Mouse (Mus musculus): ENCODE data around the gene Babam2. TPM values are rescaled to one million over a fixed set of nuclear protein-coding genes. Genes with fewer than 3 reads are reported as not detected.
"Not testable (repeated sequence)": the region's sequence is repeated elsewhere in the genome, so short reads cannot be mapped to it uniquely, and the experiment has no call there.

Gene Babam2
- total RNA-seq, 2 experiments from 2014 or later, result 39.5 to 41.2 TPM

DNA sequence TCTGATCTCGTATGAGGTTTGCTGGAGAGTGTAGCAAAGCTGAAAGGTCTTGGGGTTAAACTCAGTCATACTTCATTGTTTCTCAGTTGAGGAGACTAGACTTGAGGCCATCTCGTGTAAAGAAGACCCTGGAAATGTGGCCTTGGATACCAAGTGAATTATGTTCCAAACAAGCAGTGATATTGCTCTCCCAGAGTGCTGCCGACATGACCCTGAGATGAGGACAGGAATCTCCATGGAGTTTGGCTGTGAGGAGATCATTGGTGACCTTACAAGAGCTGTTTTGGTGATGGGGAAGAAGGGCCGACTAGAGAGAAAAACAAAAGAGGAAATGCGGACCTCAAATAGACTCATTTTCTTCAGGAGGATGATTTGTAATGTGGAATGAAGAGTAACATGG, 130.4 kb downstream of the Babam2 start:
- DNase-seq (ENCODE audit: low spot score in 2 of 2), result no peak

- no peak for DNase-seq (ENCODE audit: low spot score in 2 of 2)
Measured at GRCm38 (mm10) chr5:31828747-31829146, 131.3 kb downstream of the Babam2 start.

GRCm38 (mm10) chr5:31829588-31829987, 132.1 kb downstream of the Babam2 start:
- DNase-seq (ENCODE audit: low spot score in 2 of 2), result no peak

- DNase-seq (ENCODE audit: low spot score in 2 of 2), result no peak
Measured at GRCm38 (mm10) chr5:31831587-31831986, 134.1 kb downstream of the Babam2 start.

DNA sequence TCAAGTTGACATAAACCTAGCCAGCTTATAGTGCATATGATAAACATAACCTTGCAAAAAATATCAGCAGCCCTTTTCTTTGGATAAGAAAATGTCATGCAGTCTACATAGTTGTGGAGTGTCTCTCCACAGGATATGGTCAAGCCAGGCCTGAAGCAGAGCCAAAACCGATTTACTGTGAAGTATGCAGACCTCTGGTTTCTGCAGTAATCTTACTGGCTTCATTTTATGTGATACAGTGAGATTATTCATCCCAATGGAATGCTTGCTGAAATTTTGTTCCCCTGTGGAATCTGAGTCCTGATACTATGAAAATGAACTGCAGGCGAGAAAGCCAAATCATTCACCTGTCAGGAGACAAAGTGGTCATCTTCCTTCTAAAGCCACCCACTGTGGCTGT, 138.2 kb downstream of the Babam2 start:
- no peak for DNase-seq (ENCODE audit: low spot score in 2 of 2)

- no peak for DNase-seq (ENCODE audit: low spot score in 2 of 2)
Measured at GRCm38 (mm10) chr5:31839973-31840372, 142.5 kb downstream of the Babam2 start.

- no peak for DNase-seq (ENCODE audit: low spot score in 2 of 2)
Measured at GRCm38 (mm10) chr5:31840406-31840805, 142.9 kb downstream of the Babam2 start.

- no peak for DNase-seq (ENCODE audit: low spot score in 2 of 2)
Measured at GRCm38 (mm10) chr5:31844856-31845255, 147.4 kb downstream of the Babam2 start.

- no peak for DNase-seq (ENCODE audit: low spot score in 2 of 2)
Measured at GRCm38 (mm10) chr5:31846971-31847370, 149.5 kb downstream of the Babam2 start.

DNA sequence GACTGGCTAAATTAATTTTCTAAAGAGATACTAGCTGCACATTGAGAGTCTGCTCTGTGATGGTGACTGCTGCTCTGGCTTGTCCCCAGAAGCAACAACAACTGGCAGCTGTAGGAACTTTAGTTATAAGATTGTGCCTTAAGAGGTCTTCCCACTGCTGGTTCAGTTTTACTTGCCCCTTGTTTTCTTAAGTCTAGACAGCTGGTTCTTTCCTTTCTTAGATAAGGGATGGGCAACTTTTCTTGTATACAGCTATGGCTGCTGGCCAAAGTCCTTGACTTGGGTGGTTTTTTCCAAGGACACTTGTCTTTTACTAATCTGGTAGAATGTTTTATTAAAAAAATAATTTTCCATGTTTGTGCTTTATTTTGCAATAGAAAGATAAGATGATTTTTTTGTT, 151.5 kb downstream of the Babam2 start:
- DNase-seq (ENCODE audit: low spot score in 2 of 2), result no peak

DNA sequence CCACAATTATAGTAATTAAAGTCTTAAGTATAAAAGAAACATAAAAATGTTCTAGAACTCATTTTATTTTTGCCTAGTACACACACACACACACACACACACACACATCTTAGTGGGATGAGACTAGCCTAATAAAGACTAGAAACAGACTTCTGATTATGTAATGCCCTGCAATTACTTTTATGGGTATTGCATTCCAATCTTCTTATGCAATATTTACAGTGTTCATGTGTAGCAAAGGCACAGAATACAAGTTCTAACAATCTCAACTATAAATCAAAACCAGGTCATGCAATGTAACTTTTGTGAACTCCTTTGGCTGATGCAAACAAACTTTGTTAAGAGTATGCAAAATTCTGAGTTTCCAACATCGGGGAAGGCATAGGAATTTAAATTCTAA, 155.3 kb downstream of the Babam2 start:
- no peak for DNase-seq (ENCODE audit: low spot score in 2 of 2)

GRCm38 (mm10) chr5:31853831-31854230, 156.3 kb downstream of the Babam2 start:
- no peak for DNase-seq (ENCODE audit: low spot score in 2 of 2)

GRCm38 (mm10) chr5:31858877-31859276, 161.4 kb downstream of the Babam2 start:
- not testable (repeated sequence) for DNase-seq (ENCODE audit: low spot score in 2 of 2)

- DNase-seq (ENCODE audit: low spot score in 2 of 2), result no peak
Measured at GRCm38 (mm10) chr5:31860426-31860825, 162.9 kb downstream of the Babam2 start.

GRCm38 (mm10) chr5:31860831-31861624, 163.5 kb downstream of the Babam2 start:
- no peak for DNase-seq (ENCODE audit: low spot score in 2 of 2)

- no peak for DNase-seq (ENCODE audit: low spot score in 2 of 2)
Measured at GRCm38 (mm10) chr5:31862753-31863468, 165.4 kb downstream of the Babam2 start.

DNA sequence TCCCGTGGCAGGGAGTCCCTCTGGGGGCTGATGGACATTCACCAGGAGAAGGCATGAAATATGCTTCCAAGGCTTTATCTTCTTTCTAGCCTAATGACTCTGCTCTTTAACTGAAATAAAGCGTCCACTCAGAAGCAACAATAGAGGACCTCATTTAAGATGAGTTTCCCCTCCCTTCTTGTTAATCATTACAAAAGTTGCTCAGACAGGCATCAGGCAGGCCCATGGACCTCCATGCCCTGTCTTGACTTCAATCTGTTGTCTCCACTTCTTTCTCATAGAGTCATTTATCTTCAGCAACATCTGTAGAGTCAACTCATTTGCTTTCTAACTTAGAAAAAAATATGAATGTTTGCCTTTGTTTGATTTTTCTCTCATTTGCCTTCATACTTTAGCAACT, 166.6 kb downstream of the Babam2 start:
- DNase-seq (ENCODE audit: low spot score in 2 of 2), result no peak

- DNase-seq (ENCODE audit: low spot score in 2 of 2), result no peak
Measured at GRCm38 (mm10) chr5:31866071-31866470, 168.6 kb downstream of the Babam2 start.

GRCm38 (mm10) chr5:31870856-31871520, 173.5 kb downstream of the Babam2 start:
- DNase-seq (ENCODE audit: low spot score in 2 of 2), result no peak

GRCm38 (mm10) chr5:31873328-31873727, 175.8 kb downstream of the Babam2 start:
- no peak for DNase-seq (ENCODE audit: low spot score in 2 of 2)

DNA sequence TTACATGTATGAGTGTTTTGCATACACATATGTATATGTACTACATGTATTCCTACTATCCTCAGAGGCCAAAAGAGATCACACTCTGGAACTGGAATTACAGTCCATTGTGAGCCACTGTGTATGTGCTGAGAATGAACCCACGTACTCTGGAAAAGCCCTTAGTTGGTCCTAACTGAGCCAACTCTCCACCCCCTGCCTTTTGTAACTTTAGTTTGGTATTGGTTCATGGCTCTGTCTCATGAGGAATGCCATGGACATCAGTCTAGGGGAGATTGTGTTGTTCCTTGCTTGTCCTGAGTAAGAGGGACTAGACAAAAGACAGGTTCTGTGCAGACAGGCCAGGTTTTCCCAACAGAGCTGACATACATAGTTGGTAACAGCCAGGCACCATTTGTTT, 177.1 kb downstream of the Babam2 start:
- no peak for DNase-seq (ENCODE audit: low spot score in 2 of 2)

GRCm38 (mm10) chr5:31875443-31875842, 178.0 kb downstream of the Babam2 start:
- no peak for DNase-seq (ENCODE audit: low spot score in 2 of 2)
